Mouse (Mus musculus) midbrain, postnatal 0 days (tissue): Measurements from ENCODE around the gene Sat1. TPM values are rescaled to one million over a fixed set of nuclear protein-coding genes. Genes with fewer than 3 reads are reported as not detected.
"Not testable (repeated sequence)": the region's sequence is repeated elsewhere in the genome, so short reads cannot be mapped to it uniquely, and the experiment has no call there.

Experiments used
- ATAC-seq: fragments of 200-750 bp; cut with Nextera tagmentation; 2 replicates; pipeline ENCODE4 v1.8.0; 2017; ENCODE audit warnings: moderate number of reproducible peaks, mild to moderate bottlenecking, moderate TSS enrichment, moderate library complexity; ENCODE audit not compliant: low FRiP score
- DNase-seq: peaks from one replicate; pipeline ENCODE4 v3.0.0-alpha.2; 2015; ENCODE audit warnings: low spot score
- H3K27ac ChIP-seq: fragments of 300-500 bp; sonication (generic); 2 replicates; pipeline ENCODE4 v1.5.1; 2014; ENCODE audit warnings: low read depth, mild to moderate bottlenecking, low read length, mixed read lengths
- H3K27me3 ChIP-seq: fragments of 300-500 bp; sonication (generic); 2 replicates; pipeline ENCODE4 v1.6.1; 2014; ENCODE audit warnings: low read length, control low read depth, mixed read lengths; ENCODE audit not compliant: insufficient read depth
- H3K36me3 ChIP-seq: fragments of 300-500 bp; sonication (generic); 2 replicates; pipeline ENCODE4 v1.6.1; 2014; ENCODE audit warnings: low read length, control low read depth, mixed read lengths; ENCODE audit not compliant: insufficient read depth
- H3K4me1 ChIP-seq: fragments of 300-500 bp; sonication (generic); 2 replicates; pipeline ENCODE4 v1.6.1; 2014; ENCODE audit warnings: mild to moderate bottlenecking, control low read depth, antibody characterized with exemption, low read length, mixed read lengths; ENCODE audit not compliant: insufficient read depth
- H3K4me2 ChIP-seq: fragments of 300-500 bp; sonication (generic); 2 replicates; pipeline ENCODE4 v1.6.1; 2014; ENCODE audit warnings: low read depth, mild to moderate bottlenecking, low read length, mixed read lengths; ENCODE audit not compliant: poor library complexity, severe bottlenecking
- H3K4me3 ChIP-seq: fragments of 300-500 bp; sonication (generic); 2 replicates; pipeline ENCODE4 v1.5.1; 2014; ENCODE audit warnings: low read depth, mild to moderate bottlenecking, low read length, moderate library complexity
- H3K9ac ChIP-seq: fragments of 300-500 bp; sonication (generic); replicated peaks from 2 replicates; pipeline ENCODE4 v1.6.1; 2014; ENCODE audit warnings: mild to moderate bottlenecking, low read length, moderate library complexity, mixed read lengths; ENCODE audit not compliant: poor library complexity, severe bottlenecking
- H3K9me3 ChIP-seq: fragments of 300-500 bp; sonication (generic); 2 replicates; pipeline ENCODE4 v1.6.1; 2016; ENCODE audit warnings: low read length, control low read depth
- CTCF ChIP-seq: IDR thresholded peaks from 2 replicates; pipeline ENCODE4 v1.5.1; 2016; ENCODE audit warnings: antibody characterized with exemption, mild to moderate bottlenecking
- WGBS: fragments of 180-500 bp; shearing (Covaris S2); extraction: QIAGEN DNeasy Blood & Tissue Kit; methylation state at CpG from one replicate; pipeline ENCODE4 v1.1.7; 2014; 5-methylcytosine and 5-hydroxymethylcytosine counted together
- polyA plus RNA-seq: library from polyadenylated mRNA; unstranded; fragments of >200 nt; fragmentation: Nextera tagmentation; extraction: Ambion mirVana; gene quantifications from 2 replicates; pipeline ENCODE4 v1.2.1, GENCODE M21; 2015
- total RNA-seq: library from RNA; depleted of rRNA; stranded (reverse); fragments of >200 nt; gene quantifications from 2 replicates; pipeline ENCODE4 v1.2.3, GENCODE M21; 2014

Sat1 gene
- total and polyA plus RNA-seq, 2 experiments from 2014 or later: 29.9 to 88.4 TPM

- Histone ChIP-seq H3K4me3 (no peak overlapping the region), H3K27me3 (no peaks in the 10 kb centered on the region), H3K9me3 (no peaks in the 10 kb centered on the region), H3K4me2 (no peak overlapping the region), H3K4me1 (no peaks in the 10 kb centered on the region), H3K9ac (no peak overlapping the region), H3K36me3 (no peaks in the 10 kb centered on the region), H3K27ac (no peak overlapping the region)
- TF ChIP-seq CTCF: no peak
- WGBS: 88% methylated on average over 5 of the region's 5 CpGs
- no peak for DNase-seq
- ATAC-seq: no peak
Measured at GRCm38 (mm10) chrX:155214291-155215136, 1.7 kb downstream of the Sat1 start.

- no peak for DNase-seq
- no peak overlapping the region for H3K9ac ChIP-seq
- no peaks in the 10 kb centered on the region for H3K9me3 ChIP-seq
- no peak for TF ChIP-seq CTCF
- no peak overlapping the region for H3K4me2 ChIP-seq
- no peaks in the 10 kb centered on the region for H3K4me1 ChIP-seq
- ATAC-seq: no peak
- no peaks in the 10 kb centered on the region for H3K36me3 ChIP-seq
- no peak overlapping the region for H3K4me3 ChIP-seq
- 17% methylated on average over 1 of the region's 1 CpGs for WGBS
- H3K27ac ChIP-seq: no peak overlapping the region
- H3K27me3 ChIP-seq: no peaks in the 10 kb centered on the region
Measured at GRCm38 (mm10) chrX:155208671-155209070, 7.6 kb downstream of the Sat1 start.

- H3K27me3 ChIP-seq, DNase-seq, H3K9ac ChIP-seq, H3K4me3 ChIP-seq, H3K27ac ChIP-seq, H3K36me3 ChIP-seq, H3K4me2 ChIP-seq, H3K4me1 ChIP-seq, H3K9me3 ChIP-seq, ATAC-seq: not testable (repeated sequence)
- 76% methylated on average over 2 of the region's 2 CpGs for WGBS
Measured at GRCm38 (mm10) chrX:155205436-155205835, 10.8 kb downstream of the Sat1 start.

GRCm38 (mm10) chrX:155202406-155203305 lies 13.6 kb downstream of the Sat1 start:
- Histone ChIP-seq H3K4me1 (no peaks in the 10 kb centered on the region), H3K4me2 (no peak overlapping the region), H3K27ac (no peak overlapping the region), H3K9ac (no peak overlapping the region), H3K4me3 (no peak overlapping the region), H3K9me3 (no peaks in the 10 kb centered on the region), H3K27me3 (no peaks in the 10 kb centered on the region), H3K36me3 (no peaks in the 10 kb centered on the region)
- TF ChIP-seq CTCF: no peak
- ATAC-seq (no peak), DNase-seq (no peak)
- 76% methylated on average over 2 of the region's 2 CpGs for WGBS

GRCm38 (mm10) chrX:155201799-155202198 lies 14.4 kb downstream of the Sat1 start:
- Histone ChIP-seq H3K9me3 (no peaks in the 10 kb centered on the region), H3K27ac (no peak overlapping the region), H3K4me3 (no peak overlapping the region), H3K36me3 (no peaks in the 10 kb centered on the region), H3K27me3 (no peaks in the 10 kb centered on the region), H3K9ac (no peak overlapping the region), H3K4me2 (no peak overlapping the region), H3K4me1 (no peaks in the 10 kb centered on the region)
- WGBS: 100% methylated on average over 1 of the region's 1 CpGs
- ATAC-seq (no peak), DNase-seq (no peak)
- TF ChIP-seq CTCF: no peak

- TF ChIP-seq CTCF: no peak
- H3K9me3 ChIP-seq: no peaks in the 10 kb centered on the region
- no peaks in the 10 kb centered on the region for H3K36me3 ChIP-seq
- WGBS: 82% methylated on average over 4 of the region's 4 CpGs
- H3K4me3 ChIP-seq: no peak overlapping the region
- H3K9ac ChIP-seq: no peak overlapping the region
- no peaks in the 10 kb centered on the region for H3K27me3 ChIP-seq
- no peak overlapping the region for H3K4me2 ChIP-seq
- ATAC-seq (no peak), DNase-seq (no peak)
- no peaks in the 10 kb centered on the region for H3K4me1 ChIP-seq
- no peak overlapping the region for H3K27ac ChIP-seq
Measured at GRCm38 (mm10) chrX:155194979-155195378, 21.3 kb downstream of the Sat1 start.
